Mouse (Mus musculus): ENCODE results near the gene Trmt112.

DNA sequence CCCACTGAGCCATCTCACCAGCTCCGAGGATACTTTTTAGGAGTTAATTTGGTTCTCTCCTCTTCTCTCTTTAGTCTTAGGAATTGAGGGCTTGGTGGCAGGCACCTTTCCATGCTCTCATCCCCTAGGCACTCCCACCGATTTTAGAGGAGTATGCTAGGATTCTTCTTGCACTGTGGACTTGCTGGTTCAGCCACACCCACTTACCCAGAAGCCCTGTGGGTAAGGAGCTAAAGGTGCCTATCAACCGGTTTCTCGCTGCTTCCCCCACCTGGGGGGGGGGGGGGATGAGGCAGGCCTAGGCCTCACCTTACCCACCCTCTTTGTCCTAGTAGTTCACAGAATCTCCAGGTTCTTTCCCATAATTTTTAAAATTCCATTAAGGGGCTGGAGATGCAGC is 38.2 kb downstream of the Trmt112 start:
- TF ChIP-seq CTCF (IDR thresholded peaks at IDR 0.05; ENCODE audit: borderline replicate concordance, insufficient read depth, low read length) (no peak), POLR2A (IDR thresholded peaks at IDR 0.05; ENCODE audit: low read depth, low read length) (no peak)

All from embryonic fibroblast, embryonic 13.5 days (primary cell).